Mouse (Mus musculus) forebrain, embryonic 10.5 days (tissue): ENCODE data around the gene Sctr. TPM values are rescaled to one million over a fixed set of nuclear protein-coding genes. Genes with fewer than 3 reads are reported as not detected.

Source experiments
- DNase-seq: peaks from one replicate; pipeline ENCODE4 v3.0.0-alpha.2; 2017; ENCODE audit warnings: low spot score; ENCODE audit errors: extremely low spot score
- H3K27ac ChIP-seq: fragments of 300-500 bp; sonication (generic); 2 replicates; pipeline ENCODE4 v1.5.1; 2016; ENCODE audit warnings: mild to moderate bottlenecking
- H3K27me3 ChIP-seq: fragments of 300-500 bp; sonication (generic); 2 replicates; pipeline ENCODE4 v1.6.1; 2016; ENCODE audit warnings: mild to moderate bottlenecking; ENCODE audit not compliant: poor library complexity, severe bottlenecking
- H3K36me3 ChIP-seq: fragments of 300-500 bp; sonication (generic); replicated peaks from 2 replicates; pipeline ENCODE4 v1.6.1; 2016; ENCODE audit warnings: mild to moderate bottlenecking, moderate library complexity
- H3K4me1 ChIP-seq: fragments of 300-500 bp; sonication (generic); 2 replicates; pipeline ENCODE4 v1.6.1; 2016
- H3K4me3 ChIP-seq: fragments of 300-500 bp; sonication (generic); 2 replicates; pipeline ENCODE4 v1.5.1; 2016; ENCODE audit warnings: mild to moderate bottlenecking, moderate library complexity
- H3K9me3 ChIP-seq: fragments of 300-500 bp; sonication (generic); 2 replicates; pipeline ENCODE4 v1.6.1; 2016; ENCODE audit warnings: mild to moderate bottlenecking, moderate library complexity
- WGBS: fragments of 180-500 bp; shearing (Covaris S2); methylation state at CpG from one replicate; pipeline ENCODE4 v1.1.7; 2016; 5-methylcytosine and 5-hydroxymethylcytosine counted together
- polyA plus RNA-seq: library from polyadenylated mRNA; unstranded; fragments of >200 nt; fragmentation: Nextera tagmentation; extraction: Ambion mirVana; gene quantifications from 2 replicates; pipeline ENCODE4 v1.2.1, GENCODE M21; 2016

The Sctr gene
- polyA plus RNA-seq, 1 experiment from 2014 or later = 0.16 TPM

DNA sequence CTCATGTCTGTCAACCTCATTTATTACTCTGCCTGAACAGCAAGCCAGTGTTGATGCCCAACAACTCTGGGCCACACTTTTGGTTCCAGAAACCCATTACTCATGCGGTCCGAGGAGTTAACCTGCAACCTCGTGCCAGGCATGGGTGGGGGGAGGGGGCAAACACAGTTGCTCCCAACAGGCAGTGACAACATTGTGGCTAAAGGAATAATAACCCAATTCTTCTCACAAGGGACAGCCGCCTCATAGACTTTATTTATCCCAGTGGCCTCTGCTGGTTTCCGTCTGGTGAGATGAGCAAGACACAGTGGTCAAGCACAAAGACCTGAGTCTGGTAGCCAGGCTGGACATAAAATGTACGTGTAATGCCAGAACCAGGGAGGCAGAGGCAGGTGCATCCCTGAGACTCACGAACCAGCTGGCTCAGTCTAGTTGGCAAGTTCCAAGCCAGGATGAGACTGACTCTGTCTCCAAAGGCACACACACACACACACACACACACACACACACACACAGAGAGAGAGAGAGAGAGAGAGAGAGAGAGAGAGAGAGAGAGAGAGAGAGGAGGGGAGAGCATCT is 28.9 kb downstream of the Sctr start:
- H3K27ac ChIP-seq = no peak overlapping the region
- H3K27me3 ChIP-seq = no peaks in the 10 kb centered on the region
- H3K9me3 ChIP-seq = no peaks in the 10 kb centered on the region
- no peaks in the 10 kb centered on the region for H3K36me3 ChIP-seq
- no peak overlapping the region for H3K4me3 ChIP-seq
- WGBS = 81% methylated on average over 7 of the region's 7 CpGs
- DNase-seq = no peak
- peaks cover 6% of the 10 kb centered on the region for H3K4me1 ChIP-seq

DNA sequence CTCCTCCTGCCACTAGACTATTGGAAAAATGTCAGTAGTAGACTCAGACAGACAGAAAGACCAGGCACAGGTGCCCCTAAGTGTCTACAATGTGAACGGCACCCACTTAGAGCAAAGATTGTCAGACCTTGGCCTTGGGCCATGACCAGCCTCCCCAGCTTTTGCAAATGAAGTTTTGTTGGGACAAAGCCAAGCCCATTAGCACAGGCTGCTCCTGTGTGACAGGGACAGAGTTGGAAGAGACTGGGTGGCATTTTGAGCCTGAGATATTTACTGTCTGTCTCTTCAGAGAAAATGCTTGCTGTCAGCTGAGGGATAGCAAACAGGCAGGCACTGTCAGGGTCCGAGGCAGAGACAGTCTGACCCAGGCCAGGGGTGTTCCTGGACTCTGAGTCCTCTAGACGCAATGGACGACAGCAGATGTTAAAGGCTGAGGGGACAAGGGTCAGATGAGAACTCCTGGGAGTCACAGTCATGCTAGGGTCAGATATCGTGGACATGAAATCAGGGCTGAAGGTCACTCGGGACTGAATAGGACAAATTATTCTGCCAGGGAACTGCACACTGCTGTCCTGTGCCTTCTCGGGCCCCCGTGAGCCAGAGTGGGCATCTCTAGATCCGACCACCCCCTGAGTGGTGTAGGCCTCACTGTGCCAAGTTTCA is 30.5 kb downstream of the Sctr start:
- Histone ChIP-seq H3K4me3 (no peak overlapping the region), H3K27me3 (no peaks in the 10 kb centered on the region), H3K36me3 (no peaks in the 10 kb centered on the region), H3K4me1 (peaks cover 6% of the 10 kb centered on the region), H3K9me3 (no peaks in the 10 kb centered on the region), H3K27ac (no peak overlapping the region)
- whole genome bisulfite sequencing = 82% methylated on average over 9 of the region's 9 CpGs
- DNase-seq = no peak

DNA sequence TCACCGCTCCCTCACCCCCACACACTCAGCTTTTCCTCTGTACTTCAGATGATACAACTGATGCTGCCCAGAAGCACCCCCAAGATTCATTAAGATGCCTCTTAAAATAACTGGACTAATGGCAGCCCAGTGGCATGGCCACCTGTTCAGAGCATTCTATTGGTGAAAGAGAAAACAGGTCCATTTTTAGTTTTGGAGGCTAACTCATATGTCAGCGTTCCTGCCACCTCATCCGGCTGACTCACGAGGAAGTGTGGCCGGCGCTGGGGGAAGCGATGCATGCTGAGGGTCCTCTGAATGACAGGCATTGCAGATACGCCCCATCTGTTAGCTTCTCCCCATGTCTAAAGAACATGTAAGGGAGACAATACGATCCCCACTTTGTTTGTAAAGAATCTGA is 31.9 kb downstream of the Sctr start:
- H3K9me3 ChIP-seq = no peaks in the 10 kb centered on the region
- H3K36me3 ChIP-seq = no peaks in the 10 kb centered on the region
- no peak for DNase-seq
- WGBS = 88% methylated on average over 9 of the region's 9 CpGs
- no peak overlapping the region for H3K4me3 ChIP-seq
- no peaks in the 10 kb centered on the region; the same call in 1 of the 2 replicates for H3K4me1 ChIP-seq
- H3K27ac ChIP-seq = no peak overlapping the region
- H3K27me3 ChIP-seq = no peaks in the 10 kb centered on the region

DNA sequence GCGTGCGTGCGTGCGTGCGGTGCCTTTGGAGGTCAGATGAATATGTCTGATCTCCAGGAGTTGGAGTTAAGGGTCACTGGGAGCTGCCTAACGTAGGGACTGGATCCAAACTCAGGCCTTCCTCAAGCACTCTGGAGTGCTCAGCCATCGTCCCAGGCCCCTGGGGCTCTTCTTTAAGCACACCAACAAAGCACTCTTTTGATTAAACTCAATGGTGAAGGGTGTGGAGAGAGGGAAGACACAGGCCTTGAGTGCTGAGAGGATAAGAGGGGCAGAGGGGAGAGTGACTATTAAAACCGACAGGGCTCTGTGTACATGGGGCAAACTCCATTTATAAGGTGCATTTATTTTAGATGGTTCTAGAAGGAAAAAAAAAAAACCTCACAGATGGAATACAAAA is 35.7 kb downstream of the Sctr start:
- DNase-seq = no peak
- H3K27ac ChIP-seq = no peak overlapping the region
- no peaks in the 10 kb centered on the region for H3K9me3 ChIP-seq
- H3K4me3 ChIP-seq = no peak overlapping the region
- no peaks in the 10 kb centered on the region; the same call in 1 of the 2 replicates for H3K4me1 ChIP-seq
- H3K27me3 ChIP-seq = no peaks in the 10 kb centered on the region
- no peaks in the 10 kb centered on the region for H3K36me3 ChIP-seq
- 67% methylated on average over 8 of the region's 8 CpGs for WGBS

DNA sequence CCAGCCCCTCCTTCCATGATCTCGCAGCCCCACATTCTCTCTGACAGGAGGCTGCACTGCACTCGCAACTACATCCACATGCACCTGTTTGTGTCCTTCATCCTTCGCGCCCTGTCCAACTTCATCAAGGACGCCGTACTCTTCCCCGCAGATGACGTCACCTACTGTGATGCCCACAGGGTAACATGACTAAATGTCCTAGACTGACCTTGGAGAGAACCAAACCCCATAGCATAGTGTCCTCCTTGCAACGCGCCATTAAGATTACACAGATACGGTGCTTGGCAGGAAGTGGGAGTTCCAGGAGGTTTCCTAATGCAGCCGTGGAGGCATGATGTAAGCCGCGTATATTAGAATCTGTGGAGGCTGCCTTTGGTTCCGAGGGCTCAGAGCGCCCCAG is 37.9 kb downstream of the Sctr start:
- Histone ChIP-seq H3K36me3 (no peaks in the 10 kb centered on the region), H3K4me1 (no peaks in the 10 kb centered on the region; the same call in 1 of the 2 replicates), H3K9me3 (no peaks in the 10 kb centered on the region), H3K4me3 (no peak overlapping the region), H3K27me3 (no peaks in the 10 kb centered on the region), H3K27ac (no peak overlapping the region)
- no peak for DNase-seq
- 93% methylated on average over 16 of the region's 16 CpGs for WGBS

DNA sequence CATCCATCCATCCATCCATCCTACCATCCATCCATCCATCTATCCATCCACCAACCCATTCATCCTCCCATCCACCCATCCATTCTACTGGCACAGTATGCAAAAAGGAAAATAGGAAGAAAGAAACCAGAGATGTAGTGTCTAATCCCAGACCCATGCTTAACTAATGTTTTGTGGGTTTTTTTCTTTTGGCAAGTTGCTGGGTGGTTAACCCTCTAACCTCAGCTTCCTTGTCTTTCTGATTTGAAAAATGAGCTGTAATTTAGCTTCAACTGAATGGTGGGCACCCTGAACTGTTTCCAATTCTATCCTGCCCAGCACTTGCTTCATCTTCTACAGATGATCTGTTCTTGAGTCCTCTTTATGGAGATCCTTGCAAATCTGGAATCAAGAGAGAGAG is 40.6 kb downstream of the Sctr start:
- Histone ChIP-seq H3K27ac (no peak overlapping the region), H3K36me3 (no peaks in the 10 kb centered on the region), H3K27me3 (no peaks in the 10 kb centered on the region), H3K4me3 (no peak overlapping the region), H3K4me1 (no peaks in the 10 kb centered on the region; the same call in 1 of the 2 replicates), H3K9me3 (no peaks in the 10 kb centered on the region)
- DNase-seq = no peak

DNA sequence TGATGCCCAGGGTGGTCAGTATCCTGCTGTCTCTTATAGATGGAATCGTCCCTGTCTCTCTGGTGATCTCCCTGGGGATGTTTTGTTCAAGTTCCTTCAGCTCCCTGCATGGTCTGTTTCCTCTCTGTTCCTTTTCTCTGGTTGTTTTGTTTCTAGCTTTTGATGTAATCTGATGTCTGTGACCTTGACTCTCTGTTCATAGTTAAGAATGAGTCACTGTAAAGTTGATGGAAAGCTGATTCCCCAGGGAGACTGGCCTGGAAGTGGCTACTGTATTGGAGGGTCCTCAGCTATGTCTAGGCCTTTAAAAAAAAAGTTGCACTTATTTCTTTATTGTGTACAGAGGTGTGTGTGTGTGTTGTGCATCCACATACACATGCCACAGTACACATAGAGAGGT is 44.4 kb downstream of the Sctr start:
- Histone ChIP-seq H3K9me3 (no peaks in the 10 kb centered on the region), H3K36me3 (no peaks in the 10 kb centered on the region), H3K4me1 (no peaks in the 10 kb centered on the region), H3K27ac (no peak overlapping the region), H3K4me3 (no peak overlapping the region), H3K27me3 (no peaks in the 10 kb centered on the region)
- WGBS = 42% methylated on average over 1 of the region's 1 CpGs
- DNase-seq = no peak

DNA sequence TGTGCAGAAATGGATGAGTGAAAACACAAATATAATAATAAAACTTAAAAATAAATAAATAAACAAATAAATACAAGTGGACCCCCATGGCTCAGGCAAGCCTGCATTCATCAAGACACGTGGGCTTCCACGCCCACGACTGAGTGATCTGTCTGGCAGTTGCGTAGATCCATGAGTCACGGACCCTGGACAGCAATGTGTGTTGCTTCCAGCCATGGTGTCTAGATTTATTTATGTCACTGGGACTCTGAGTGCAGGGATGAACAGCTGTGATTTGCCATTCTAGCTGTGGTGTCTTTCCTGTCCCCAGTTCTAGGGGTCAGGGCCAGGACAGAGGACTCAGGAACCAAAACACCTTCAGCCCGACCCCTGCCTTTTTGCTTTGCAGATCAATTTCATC is 48.3 kb downstream of the Sctr start:
- Histone ChIP-seq H3K4me3 (no peak overlapping the region), H3K27me3 (no peaks in the 10 kb centered on the region), H3K36me3 (no peaks in the 10 kb centered on the region), H3K9me3 (no peaks in the 10 kb centered on the region), H3K27ac (no peak overlapping the region), H3K4me1 (peaks cover 8% of the 10 kb centered on the region)
- WGBS = 95% methylated on average over 6 of the region's 6 CpGs
- no peak for DNase-seq

DNA sequence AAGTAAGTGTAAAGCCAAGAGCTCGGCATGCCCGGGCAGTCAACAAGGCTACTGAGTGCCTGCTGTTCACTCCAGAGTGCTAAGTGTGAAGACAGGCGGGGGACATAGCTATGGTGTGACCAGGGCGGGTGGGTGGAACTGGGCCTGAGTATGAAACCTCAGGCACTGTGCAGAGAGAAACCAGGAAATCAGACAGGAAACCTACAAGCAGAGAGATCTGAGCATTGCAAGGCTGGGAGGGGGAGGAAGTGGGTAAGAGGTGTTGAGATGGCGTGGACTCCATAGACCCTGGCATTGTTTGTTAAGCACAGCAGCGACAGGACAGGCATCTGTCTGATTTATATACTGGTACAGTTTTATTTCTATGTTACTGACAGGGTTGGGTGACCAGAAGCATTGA is 48.8 kb downstream of the Sctr start:
- no peak for DNase-seq
- peaks cover 8% of the 10 kb centered on the region for H3K4me1 ChIP-seq
- H3K4me3 ChIP-seq = no peak overlapping the region
- no peaks in the 10 kb centered on the region for H3K27me3 ChIP-seq
- no peaks in the 10 kb centered on the region for H3K9me3 ChIP-seq
- WGBS = 78% methylated on average over 6 of the region's 6 CpGs
- H3K36me3 ChIP-seq = no peaks in the 10 kb centered on the region
- no peak overlapping the region for H3K27ac ChIP-seq

DNA sequence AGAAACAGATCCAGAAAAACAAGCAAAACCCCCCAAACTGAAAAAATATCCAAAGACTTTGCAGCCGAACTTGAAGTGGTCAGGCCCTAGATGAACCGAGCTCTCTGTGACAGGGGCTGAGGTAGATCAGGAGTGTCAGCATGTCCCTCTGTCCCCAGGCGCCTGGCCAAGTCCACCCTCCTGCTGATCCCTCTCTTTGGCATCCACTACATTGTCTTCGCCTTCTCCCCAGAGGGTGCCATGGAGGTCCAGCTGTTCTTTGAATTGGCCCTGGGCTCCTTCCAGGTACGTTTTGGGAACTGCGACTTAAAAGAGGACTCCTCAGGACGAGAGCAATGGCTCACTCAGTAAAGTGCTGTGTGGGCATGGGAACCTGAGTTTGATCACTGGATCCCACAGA is 49.5 kb downstream of the Sctr start:
- Histone ChIP-seq H3K4me1 (peaks cover 8% of the 10 kb centered on the region), H3K27ac (no peak overlapping the region), H3K9me3 (no peaks in the 10 kb centered on the region), H3K27me3 (no peaks in the 10 kb centered on the region), H3K4me3 (no peak overlapping the region), H3K36me3 (no peaks in the 10 kb centered on the region)
- DNase-seq = no peak
- 63% methylated on average over 7 of the region's 7 CpGs for WGBS

DNA sequence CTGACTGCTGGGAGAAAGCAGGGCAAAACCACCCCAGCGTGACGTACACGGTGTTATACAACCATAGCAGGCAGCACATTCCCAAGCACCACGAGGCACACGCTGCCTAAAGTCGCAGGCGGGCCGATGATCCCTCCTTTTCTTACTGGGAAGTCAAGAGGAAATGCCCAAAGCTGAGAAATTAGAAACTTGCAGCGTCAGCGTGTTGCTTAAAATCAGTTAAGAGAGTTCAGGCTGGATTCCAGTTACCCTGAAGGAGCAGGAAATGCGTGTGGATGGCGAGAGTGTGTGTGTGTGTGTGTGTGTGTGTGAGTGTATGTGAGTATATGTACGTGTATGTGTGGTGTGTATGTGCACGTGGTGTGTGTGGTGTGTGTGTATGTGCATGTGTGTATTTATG is 50.4 kb downstream of the Sctr start:
- H3K36me3 ChIP-seq = no peaks in the 10 kb centered on the region
- H3K27me3 ChIP-seq = no peaks in the 10 kb centered on the region
- H3K27ac ChIP-seq = no peak overlapping the region
- no peak for DNase-seq
- no peak overlapping the region for H3K4me3 ChIP-seq
- H3K4me1 ChIP-seq = peaks cover 8% of the 10 kb centered on the region
- no peaks in the 10 kb centered on the region for H3K9me3 ChIP-seq
- 74% methylated on average over 14 of the region's 14 CpGs for WGBS

DNA sequence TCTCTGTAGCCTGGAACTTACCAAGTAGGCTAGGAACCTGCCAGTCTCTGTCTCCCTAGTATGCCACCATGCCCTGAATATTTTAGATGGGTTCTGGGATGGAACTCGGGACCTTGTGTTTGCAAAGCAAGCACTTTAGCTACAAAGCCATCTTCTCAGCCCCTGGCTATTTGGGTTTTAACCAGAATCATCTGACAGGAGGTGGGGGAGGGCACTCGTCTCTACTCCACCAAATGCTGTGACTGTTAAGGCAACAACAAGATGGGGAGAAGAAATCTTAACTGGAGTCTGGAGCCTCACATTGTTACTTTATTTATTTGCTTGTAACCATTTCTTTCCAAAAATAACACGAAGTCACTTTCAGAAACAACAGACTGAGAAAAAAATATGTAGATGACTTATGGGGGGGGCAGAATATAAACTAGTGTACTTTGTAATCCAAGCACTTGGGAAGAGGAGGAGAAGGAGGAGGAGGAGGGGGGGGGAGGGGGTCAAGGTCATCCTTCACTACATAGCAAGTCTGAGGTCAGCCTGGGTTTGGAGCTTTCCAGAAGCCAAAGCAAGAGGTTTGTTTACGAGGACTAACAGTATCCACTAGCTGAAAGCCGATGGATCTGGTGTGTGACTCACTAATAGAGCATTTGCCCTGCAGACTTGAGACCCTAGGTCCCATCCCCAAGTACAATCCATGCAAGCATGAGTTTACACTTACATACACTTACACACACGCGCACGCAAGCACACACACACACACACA is 51.2 kb downstream of the Sctr start:
- Histone ChIP-seq H3K4me1 (peaks cover 8% of the 10 kb centered on the region), H3K36me3 (no peaks in the 10 kb centered on the region), H3K27ac (no peak overlapping the region), H3K9me3 (no peaks in the 10 kb centered on the region), H3K4me3 (no peak overlapping the region), H3K27me3 (no peaks in the 10 kb centered on the region)
- WGBS = 74% methylated on average over 8 of the region's 8 CpGs
- no peak for DNase-seq

DNA sequence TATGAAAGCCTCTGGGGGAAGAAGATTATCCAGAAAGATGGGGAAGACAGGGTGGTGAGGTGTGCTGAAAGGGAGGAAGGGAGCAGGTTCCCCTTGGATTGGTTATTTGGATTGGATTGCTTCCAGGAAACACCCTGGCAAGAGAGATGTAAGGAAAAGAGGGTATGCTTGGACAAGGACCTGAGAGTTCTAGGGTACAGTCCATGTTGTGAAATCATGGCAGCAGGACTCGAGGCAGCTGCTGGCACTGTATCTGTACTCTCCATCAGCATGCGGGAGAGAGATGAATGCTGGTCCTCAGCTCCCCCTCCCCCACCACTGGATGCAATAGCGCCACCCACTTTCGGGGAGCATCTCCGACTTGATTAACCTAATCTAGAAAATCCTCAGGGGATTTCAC is 54.0 kb downstream of the Sctr start:
- no peak for DNase-seq
- Histone ChIP-seq H3K4me1 (peaks cover 8% of the 10 kb centered on the region), H3K27ac (no peak overlapping the region), H3K9me3 (no peaks in the 10 kb centered on the region), H3K36me3 (no peaks in the 10 kb centered on the region), H3K4me3 (no peak overlapping the region), H3K27me3 (no peaks in the 10 kb centered on the region)
- 85% methylated on average over 5 of the region's 5 CpGs for WGBS
